Mouse (Mus musculus): Measurements from ENCODE around the gene Gpm6b. TPM values are rescaled to one million over a fixed set of nuclear protein-coding genes. Genes with fewer than 3 reads are reported as not detected.

The Gpm6b gene
- polyA plus RNA-seq, 1 experiment from 2014 or later = 197 TPM

DNA sequence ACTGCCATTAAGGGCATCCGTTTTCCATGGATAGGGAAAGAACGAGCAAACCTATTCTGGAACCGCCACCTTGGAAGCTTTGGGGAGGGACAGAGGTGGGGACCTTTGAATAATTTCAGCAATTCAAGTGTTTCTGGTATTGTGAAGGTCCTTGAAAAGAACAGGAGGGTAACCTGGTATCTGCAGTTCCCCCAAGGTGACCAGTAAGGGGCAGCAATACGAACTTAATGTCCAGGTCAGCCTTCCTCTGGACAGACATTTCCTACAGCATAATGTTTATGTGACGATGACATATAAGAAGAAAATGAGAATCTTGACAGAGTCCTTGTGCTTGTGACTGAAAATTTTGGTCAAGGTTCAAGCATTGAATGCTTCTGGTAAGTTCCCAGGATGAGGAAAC lies 139.9 kb downstream of the Gpm6b start:
- Histone ChIP-seq H3K27ac (no peak overlapping the region), H3K4me2 (replicated peaks) (no peak overlapping the region), H3K9me3 (no peaks in the 10 kb centered on the region), H3K4me3 (no peak overlapping the region), H3K4me1 (no peaks in the 10 kb centered on the region), H3K27me3 (replicated peaks) (no peaks in the 10 kb centered on the region), H3K36me3 (peaks cover 40% of the 10 kb centered on the region), H3K9ac (no peak overlapping the region)
- ATAC-seq (ENCODE audit: low FRiP score, low read depth) = no peak
- WGBS = 90% methylated on average over 5 of the region's 5 CpGs

DNA sequence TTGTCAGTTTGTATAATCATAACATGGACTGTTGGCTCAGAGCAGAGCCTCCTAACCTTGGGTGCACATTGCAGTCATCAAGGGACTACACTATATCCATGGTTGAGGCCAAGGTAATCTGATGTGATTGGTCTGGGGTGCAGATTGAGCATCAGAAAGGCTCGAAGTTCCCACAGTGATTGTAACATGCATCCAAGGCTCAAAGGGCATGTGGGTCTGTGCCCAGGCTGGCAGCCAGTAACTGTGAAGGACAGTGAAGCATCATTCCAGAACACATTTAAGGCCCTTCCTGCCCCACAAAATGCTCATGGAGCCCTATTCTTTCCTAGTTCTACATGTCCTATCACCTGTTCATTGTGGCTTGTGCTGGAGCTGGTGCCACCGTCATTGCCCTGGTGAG lies 144.9 kb downstream of the Gpm6b start:
- WGBS = 93% methylated on average over 2 of the region's 2 CpGs
- Histone ChIP-seq H3K27me3 (replicated peaks) (no peaks in the 10 kb centered on the region), H3K27ac (no peak overlapping the region), H3K4me3 (no peak overlapping the region), H3K9me3 (no peaks in the 10 kb centered on the region), H3K36me3 (peaks cover 14% of the 10 kb centered on the region), H3K4me1 (no peaks in the 10 kb centered on the region), H3K4me2 (replicated peaks) (no peak overlapping the region), H3K9ac (no peak overlapping the region)
- ATAC-seq (ENCODE audit: low FRiP score, low read depth) = no peak

GRCm38 (mm10) chrX:166384935-166385334 lies 146.2 kb downstream of the Gpm6b start:
- Histone ChIP-seq H3K9me3 (no peaks in the 10 kb centered on the region), H3K36me3 (peaks cover 14% of the 10 kb centered on the region), H3K27me3 (replicated peaks) (no peaks in the 10 kb centered on the region), H3K4me1 (no peaks in the 10 kb centered on the region), H3K9ac (no peak overlapping the region), H3K27ac (no peak overlapping the region), H3K4me3 (no peak overlapping the region), H3K4me2 (replicated peaks) (no peak overlapping the region)
- no peak for ATAC-seq (ENCODE audit: low FRiP score, low read depth)
- WGBS = 72% methylated on average over 3 of the region's 3 CpGs

- Histone ChIP-seq H3K4me2 (replicated peaks) (no peak overlapping the region), H3K36me3 (peaks cover 14% of the 10 kb centered on the region), H3K27me3 (replicated peaks) (no peaks in the 10 kb centered on the region), H3K27ac (no peak overlapping the region), H3K9ac (no peak overlapping the region), H3K4me3 (no peak overlapping the region), H3K9me3 (no peaks in the 10 kb centered on the region), H3K4me1 (no peaks in the 10 kb centered on the region)
- ATAC-seq (ENCODE audit: low FRiP score, low read depth) = no peak
- 91% methylated on average over 6 of the region's 6 CpGs for WGBS
Observed at GRCm38 (mm10) chrX:166386656-166387055, 147.9 kb downstream of the Gpm6b start.

- no peaks in the 10 kb centered on the region; the same call in 1 of the 2 replicates for H3K36me3 ChIP-seq
- H3K4me1 ChIP-seq = no peaks in the 10 kb centered on the region
- no peak overlapping the region for H3K9ac ChIP-seq
- H3K27ac ChIP-seq = no peak overlapping the region
- ATAC-seq (ENCODE audit: low FRiP score, low read depth) = no peak
- no peaks in the 10 kb centered on the region for H3K27me3 ChIP-seq (replicated peaks)
- WGBS = 90% methylated on average over 1 of the region's 1 CpGs
- no peak overlapping the region for H3K4me3 ChIP-seq
- H3K4me2 ChIP-seq (replicated peaks) = no peak overlapping the region
- H3K9me3 ChIP-seq = no peaks in the 10 kb centered on the region
Observed at GRCm38 (mm10) chrX:166393753-166394152, 155.0 kb downstream of the Gpm6b start.

GRCm38 (mm10) chrX:166407865-166408264 lies 169.2 kb downstream of the Gpm6b start:
- no peak overlapping the region for H3K27ac ChIP-seq
- no peaks in the 10 kb centered on the region for H3K4me1 ChIP-seq
- H3K9me3 ChIP-seq = no peaks in the 10 kb centered on the region
- no peak for ATAC-seq (ENCODE audit: low FRiP score, low read depth)
- no peak overlapping the region for H3K4me3 ChIP-seq
- H3K4me2 ChIP-seq (replicated peaks) = no peak overlapping the region
- H3K9ac ChIP-seq = no peak overlapping the region
- peaks cover 15% of the 10 kb centered on the region for H3K36me3 ChIP-seq
- no peaks in the 10 kb centered on the region for H3K27me3 ChIP-seq (replicated peaks)

DNA sequence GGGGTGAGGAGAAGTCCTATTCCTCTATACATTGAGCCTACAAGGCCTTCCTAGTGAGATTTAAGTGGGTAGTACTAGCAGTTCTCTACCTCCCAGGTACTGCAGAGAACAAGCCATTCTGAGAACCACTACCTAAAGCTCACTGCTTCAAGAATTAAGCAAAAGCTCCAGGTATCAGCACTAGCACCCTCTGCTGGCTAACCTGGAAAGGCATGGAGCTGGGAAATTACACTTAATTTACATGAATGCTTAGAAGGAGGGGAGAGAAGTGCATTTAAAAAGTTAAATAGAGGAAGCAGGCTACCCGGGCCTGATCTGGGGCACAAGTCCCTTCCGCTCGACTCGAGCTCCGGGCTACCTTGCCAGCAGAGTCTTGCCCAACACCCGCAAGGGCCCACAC lies 177.5 kb downstream of the Gpm6b start:
- Histone ChIP-seq H3K9ac (no peak overlapping the region), H3K27ac (no peak overlapping the region), H3K4me2 (replicated peaks) (no peak overlapping the region), H3K27me3 (replicated peaks) (no peaks in the 10 kb centered on the region), H3K4me3 (no peak overlapping the region), H3K36me3 (no peaks in the 10 kb centered on the region), H3K9me3 (no peaks in the 10 kb centered on the region), H3K4me1 (no peaks in the 10 kb centered on the region)
- WGBS = 94% methylated on average over 6 of the region's 6 CpGs
- no peak for ATAC-seq (ENCODE audit: low FRiP score, low read depth)

- Histone ChIP-seq H3K27me3 (replicated peaks) (no peaks in the 10 kb centered on the region), H3K36me3 (no peaks in the 10 kb centered on the region), H3K4me3 (no peak overlapping the region), H3K4me2 (replicated peaks) (no peak overlapping the region), H3K9ac (no peak overlapping the region), H3K9me3 (no peaks in the 10 kb centered on the region), H3K4me1 (no peaks in the 10 kb centered on the region), H3K27ac (no peak overlapping the region)
- WGBS = 77% methylated on average over 2 of the region's 2 CpGs
- ATAC-seq (ENCODE audit: low FRiP score, low read depth) = no peak
Observed at GRCm38 (mm10) chrX:166434812-166435211, 196.1 kb downstream of the Gpm6b start.

Other genes with a start within 250 kb of the Gpm6b start
- 10.8 and 10.9 TPM in 2 replicates for gene Gemin8, start 68.5 kb upstream of the Gpm6b start, polyA plus RNA-seq (2016; fragmentation: Nextera tagmentation; extraction: Ambion mirVana)
- 55.8 and 62.9 TPM in 2 replicates for gene Trappc2, start 201.7 kb downstream of the Gpm6b start, polyA plus RNA-seq (2016; fragmentation: Nextera tagmentation; extraction: Ambion mirVana)
- 8.7 and 9.5 TPM in 2 replicates for gene Ofd1, start 201.8 kb downstream of the Gpm6b start, polyA plus RNA-seq (2016; fragmentation: Nextera tagmentation; extraction: Ambion mirVana)
- 50.5 and 53.1 TPM in 2 replicates for gene Rab9, start 241.0 kb downstream of the Gpm6b start, polyA plus RNA-seq (2016; fragmentation: Nextera tagmentation; extraction: Ambion mirVana)